Mouse (Mus musculus) T-cell, adult 2 months (primary cell): ENCODE data around the gene Mmrn2.
"Not testable (repeated sequence)": the region's sequence is repeated elsewhere in the genome, so short reads cannot be mapped to it uniquely, and the experiment has no call there.

Experiments used
- DNase-seq: peaks from one replicate; pipeline ENCODE4 v3.0.0; 2022; ENCODE audit warnings: low spot score

The Mmrn2 gene

GRCm38 (mm10) chr14:34403424-34403823, 28.2 kb downstream of the Mmrn2 start:
- DNase-seq = no peak

DNA sequence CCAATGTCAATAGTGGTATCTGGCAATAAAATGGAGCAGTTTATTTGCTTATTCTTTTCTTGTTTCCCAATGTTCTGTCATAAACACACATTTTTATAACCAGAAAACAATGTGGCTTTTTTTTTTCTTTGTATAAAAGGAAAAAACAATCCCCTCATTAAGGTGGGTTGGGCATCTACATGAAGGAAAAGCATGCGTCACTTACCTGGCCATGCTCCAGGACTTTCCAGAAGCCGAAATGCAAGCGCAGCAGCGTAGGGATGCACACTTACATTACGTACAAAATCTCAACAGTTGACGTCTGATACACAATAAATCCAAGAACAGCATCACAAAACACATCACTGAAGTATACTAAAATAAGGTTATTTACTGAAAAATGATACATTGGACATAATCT, 35.5 kb downstream of the Mmrn2 start:
- DNase-seq = no peak

GRCm38 (mm10) chr14:34412164-34412896, 37.1 kb downstream of the Mmrn2 start:
- DNase-seq = no peak

DNA sequence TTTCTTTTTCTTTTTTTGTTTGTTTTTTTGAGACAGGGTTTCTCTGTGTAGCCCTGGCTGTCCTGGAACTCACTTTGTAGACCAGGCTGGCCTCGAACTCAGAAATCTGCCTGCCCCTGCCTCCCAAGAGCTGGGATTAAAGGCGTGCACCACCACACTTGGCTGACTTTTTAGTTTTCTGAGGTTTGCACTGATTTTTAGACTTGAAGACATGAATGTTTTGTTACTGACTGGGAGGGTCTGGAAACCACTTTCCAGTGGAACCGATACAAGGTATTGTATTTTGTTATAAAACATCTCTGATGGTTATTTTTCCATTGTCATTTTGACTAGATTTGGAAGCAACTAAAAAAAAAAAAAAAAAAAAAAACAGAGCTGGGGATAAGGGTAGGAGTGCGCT, 41.7 kb downstream of the Mmrn2 start:
- not testable (repeated sequence) for DNase-seq

DNA sequence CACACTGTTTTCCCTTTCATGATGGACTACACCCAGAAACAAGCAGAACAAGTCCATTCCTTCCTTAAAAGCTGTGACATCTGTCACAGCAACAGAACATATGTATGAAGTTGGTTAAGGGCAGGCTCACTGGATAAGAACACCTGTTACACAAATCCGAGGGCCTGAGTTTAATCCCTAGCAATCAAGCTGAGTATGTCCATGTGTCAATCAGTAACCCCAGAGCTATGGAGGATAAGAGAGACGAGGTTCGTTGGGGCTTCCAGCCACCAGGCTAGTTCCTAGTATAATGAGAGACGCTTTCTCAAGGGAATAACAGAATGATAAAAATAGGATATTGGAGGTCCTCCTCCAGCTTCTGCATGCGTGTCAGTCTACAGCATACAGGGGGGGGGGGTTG, 42.2 kb downstream of the Mmrn2 start:
- no peak for DNase-seq

DNA sequence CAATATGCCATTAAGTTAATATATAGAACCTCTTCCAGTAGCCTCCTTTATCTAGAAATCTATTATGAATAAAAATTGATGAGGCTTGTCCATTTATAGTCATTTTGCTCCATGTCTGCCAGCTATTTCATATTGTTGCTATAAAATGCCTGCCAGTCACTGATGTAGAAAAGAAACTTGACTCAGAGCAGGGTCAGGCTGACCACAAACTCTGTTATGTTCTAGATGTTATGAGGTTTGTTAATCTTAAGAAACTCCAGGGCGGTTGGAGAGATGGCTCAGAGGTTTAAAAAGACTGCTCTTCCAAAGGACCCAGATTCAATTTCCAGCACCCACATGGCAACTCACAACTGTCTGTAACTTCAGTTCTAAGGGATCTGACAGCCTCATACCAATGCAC, 45.8 kb downstream of the Mmrn2 start:
- no peak for DNase-seq

DNA sequence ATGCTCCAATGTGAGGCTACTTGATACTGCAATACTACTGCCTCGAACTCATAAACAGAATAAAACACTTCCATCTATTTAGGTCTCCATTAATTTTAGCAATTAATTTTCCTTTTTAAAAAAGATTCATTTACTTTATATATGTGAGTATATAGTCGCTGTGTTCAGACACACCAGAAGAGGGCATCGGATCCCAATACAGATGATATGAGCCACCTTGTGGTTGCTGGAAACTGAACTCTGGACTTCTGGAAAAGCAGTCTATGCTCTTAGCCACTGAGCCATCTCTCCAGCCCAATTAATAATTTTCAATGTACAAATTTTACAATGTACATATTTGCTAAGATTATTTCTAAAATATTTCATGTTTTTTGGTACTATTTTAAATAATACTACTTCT, 53.0 kb downstream of the Mmrn2 start:
- DNase-seq = no peak

- DNase-seq = no peak
These were observed 53.8 kb downstream of the Mmrn2 start for GRCm38 (mm10) chr14:34429069-34429468.

DNA sequence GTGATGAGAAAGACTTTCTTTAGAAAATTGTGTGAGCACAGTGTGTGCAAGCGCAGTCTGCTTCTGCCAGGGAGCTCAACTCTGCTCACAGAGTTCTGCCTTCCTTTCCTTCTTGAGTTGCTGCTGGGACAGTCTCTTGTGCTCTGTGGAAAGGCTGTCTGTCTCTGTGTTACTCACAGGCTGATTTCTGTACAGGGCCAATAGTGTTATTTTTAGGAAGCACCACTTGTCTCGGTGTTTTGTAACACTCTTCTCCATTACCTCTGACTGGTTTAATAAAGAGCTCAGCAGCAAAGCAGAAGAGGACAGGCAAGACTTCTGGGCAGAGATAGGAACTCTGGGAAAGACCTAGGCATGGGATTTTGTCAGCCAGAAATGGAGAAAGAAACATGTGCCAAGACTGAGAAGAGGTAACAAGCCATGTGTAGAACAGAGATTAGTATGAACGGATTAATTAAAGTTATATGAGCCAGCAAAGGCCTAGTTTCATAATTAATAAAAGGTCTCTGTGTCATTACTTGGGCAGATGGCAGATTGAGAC, 65.3 kb downstream of the Mmrn2 start:
- DNase-seq = no peak

- no peak for DNase-seq
These were observed 67.3 kb downstream of the Mmrn2 start for GRCm38 (mm10) chr14:34442531-34442930.

- no peak for DNase-seq
These were observed 69.1 kb downstream of the Mmrn2 start for GRCm38 (mm10) chr14:34444368-34444767.

- DNase-seq = no peak
These were observed 69.7 kb downstream of the Mmrn2 start for GRCm38 (mm10) chr14:34444924-34445323.

- no peak for DNase-seq
These were observed 70.1 kb downstream of the Mmrn2 start for GRCm38 (mm10) chr14:34445348-34445747.

DNA sequence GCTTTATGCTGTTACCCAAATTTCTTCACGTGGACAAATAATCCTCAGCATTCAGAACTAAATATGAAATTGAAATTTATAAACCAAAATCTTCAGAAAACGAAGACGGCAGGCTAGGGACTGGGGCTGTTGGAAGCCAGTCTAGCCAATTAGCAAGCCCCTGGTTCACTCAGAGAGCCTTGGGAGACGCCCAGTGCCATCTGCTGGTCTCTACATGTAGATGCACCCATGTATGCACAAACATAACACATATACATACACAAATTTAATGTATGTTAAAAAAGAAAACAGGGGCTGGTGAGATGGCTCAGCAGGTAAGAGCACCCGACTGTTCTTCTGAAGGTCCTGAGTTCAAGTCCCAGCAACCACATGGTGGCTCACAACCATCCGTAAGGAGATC, 71.4 kb downstream of the Mmrn2 start:
- no peak for DNase-seq

- no peak for DNase-seq
These were observed 72.4 kb downstream of the Mmrn2 start for GRCm38 (mm10) chr14:34447659-34448058.

GRCm38 (mm10) chr14:34448398-34448797, 73.1 kb downstream of the Mmrn2 start:
- no peak for DNase-seq

DNA sequence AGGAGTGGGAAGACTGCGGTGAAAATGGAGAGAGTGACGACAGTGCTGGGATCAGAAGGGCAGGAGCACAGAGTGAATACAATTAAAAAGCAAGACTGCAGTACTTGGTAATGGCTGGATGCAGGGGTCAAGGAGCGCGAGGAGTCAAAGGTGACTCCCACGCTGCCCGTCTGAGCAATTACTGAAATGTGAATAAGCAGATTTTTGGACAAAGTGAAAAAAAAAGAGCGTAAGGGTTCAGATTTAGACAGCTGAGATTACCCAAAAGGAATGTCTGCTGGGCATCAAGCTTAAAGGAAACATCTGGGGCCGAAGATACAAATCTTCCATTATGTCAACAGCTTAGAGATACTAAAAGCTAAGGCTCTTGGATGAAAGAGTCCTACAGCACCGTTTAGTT, 74.5 kb downstream of the Mmrn2 start:
- no peak for DNase-seq

GRCm38 (mm10) chr14:34450451-34450850, 75.2 kb downstream of the Mmrn2 start:
- no peak for DNase-seq

DNA sequence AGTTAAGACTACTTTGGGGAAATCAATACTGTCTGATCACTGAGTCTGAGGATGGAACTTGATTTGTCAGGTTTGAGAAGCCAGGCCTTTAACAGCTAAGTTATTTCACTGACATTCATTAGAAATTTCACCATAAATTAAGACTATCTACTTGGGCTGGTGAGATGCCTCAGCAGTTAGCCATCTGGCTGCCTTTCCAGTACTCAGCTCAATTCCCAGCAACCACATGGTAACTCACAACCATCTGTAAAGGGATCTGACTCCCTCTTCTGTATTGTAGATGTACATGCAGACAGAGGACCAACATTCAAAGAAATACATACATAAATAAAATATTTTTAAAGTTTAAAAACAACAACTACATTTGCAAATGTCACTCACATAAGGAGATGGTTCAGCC, 76.6 kb downstream of the Mmrn2 start:
- no peak for DNase-seq

- DNase-seq = no peak
These were observed 78.4 kb downstream of the Mmrn2 start for GRCm38 (mm10) chr14:34453648-34454047.
